Mouse (Mus musculus) kidney, adult 11 months (tissue): ENCODE results near the gene Selenos.
"Not testable (repeated sequence)": the region's sequence is repeated elsewhere in the genome, so short reads cannot be mapped to it uniquely, and the experiment has no call there.

Experiments used
- DNase-seq: peaks from one replicate; pipeline ENCODE4 v3.0.0; 2022

Selenos gene

DNA sequence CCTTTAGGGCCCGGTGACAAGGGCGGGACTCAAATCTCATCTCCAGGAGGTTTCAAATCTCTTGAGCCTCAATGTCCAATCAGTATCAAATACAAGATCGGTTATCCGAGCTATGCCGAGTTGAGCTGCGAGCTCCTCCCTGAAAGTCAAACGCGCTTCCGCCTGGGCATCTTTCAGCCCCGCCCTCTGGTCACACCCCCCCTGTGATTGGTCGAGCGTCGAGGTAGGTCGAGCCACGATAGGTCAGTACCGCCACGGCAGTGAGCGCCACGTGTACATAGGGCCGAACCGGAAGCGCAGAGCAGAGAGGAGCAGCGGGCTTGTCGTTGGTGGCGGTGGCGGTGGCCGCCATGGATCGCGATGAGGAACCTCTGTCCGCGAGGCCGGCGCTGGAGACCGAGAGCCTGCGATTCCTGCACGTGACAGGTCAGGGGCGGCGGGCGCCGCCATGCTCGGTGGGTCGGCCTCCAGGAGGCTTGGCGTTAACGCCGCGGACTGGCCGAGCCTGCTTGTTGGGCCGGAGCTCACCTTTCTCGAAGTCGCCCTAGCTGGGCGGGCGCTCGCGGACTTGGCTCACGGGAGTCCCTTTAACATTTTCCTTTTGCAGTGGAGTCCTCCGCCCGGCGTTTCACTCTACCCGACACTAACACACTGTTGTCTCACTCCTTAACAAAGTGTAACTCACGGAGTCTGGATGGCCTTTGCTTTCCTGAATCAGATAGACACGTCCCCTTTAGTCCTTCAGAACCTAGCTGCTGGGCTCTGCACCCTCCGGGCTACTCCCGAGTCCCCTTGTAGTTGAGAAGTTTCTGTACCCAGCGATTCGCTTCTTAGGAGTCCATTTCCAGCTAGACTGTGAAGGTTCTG, at the start of gene Selenos:
TSS of gene Selenos (plus strand) at position 286 of the 867 bp plus-strand sequence.
- peak; percentile 96 for DNase-seq

GRCm38 (mm10) chr7:66036809-66037208, 42.6 kb upstream of the Selenos start:
- DNase-seq, result no peak

DNA sequence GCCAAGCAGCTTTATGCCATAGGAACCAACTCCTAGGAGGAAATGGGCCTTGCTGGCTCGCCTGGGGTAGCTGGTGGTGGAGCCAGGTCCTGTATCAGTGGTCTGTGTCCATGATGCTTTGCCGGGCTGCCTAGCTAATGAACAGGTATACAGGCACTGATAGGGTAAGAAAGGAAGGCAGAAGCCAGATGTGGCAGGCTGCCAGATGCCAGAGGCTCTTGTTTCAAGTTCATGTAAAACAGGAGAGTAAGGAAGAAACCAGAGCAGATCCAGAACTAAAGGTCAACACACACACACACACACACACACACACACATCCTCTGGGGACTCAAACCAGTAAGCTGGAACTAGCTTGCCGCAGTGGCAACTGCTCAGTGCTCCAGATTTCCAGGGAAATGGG, 41.2 kb upstream of the Selenos start:
- DNase-seq, result no peak

GRCm38 (mm10) chr7:66038730-66039129, 40.7 kb upstream of the Selenos start:
- no peak for DNase-seq

GRCm38 (mm10) chr7:66040026-66040814, 39.2 kb upstream of the Selenos start:
- no peak for DNase-seq

- no peak for DNase-seq
Measured at GRCm38 (mm10) chr7:66043552-66044459, 35.6 kb upstream of the Selenos start, which contains the start of gene Gm45213. Gm45213 (plus strand) TSS chr7:66043602.

- DNase-seq, result no peak
Measured at GRCm38 (mm10) chr7:66044617-66045016, 34.8 kb upstream of the Selenos start.

DNA sequence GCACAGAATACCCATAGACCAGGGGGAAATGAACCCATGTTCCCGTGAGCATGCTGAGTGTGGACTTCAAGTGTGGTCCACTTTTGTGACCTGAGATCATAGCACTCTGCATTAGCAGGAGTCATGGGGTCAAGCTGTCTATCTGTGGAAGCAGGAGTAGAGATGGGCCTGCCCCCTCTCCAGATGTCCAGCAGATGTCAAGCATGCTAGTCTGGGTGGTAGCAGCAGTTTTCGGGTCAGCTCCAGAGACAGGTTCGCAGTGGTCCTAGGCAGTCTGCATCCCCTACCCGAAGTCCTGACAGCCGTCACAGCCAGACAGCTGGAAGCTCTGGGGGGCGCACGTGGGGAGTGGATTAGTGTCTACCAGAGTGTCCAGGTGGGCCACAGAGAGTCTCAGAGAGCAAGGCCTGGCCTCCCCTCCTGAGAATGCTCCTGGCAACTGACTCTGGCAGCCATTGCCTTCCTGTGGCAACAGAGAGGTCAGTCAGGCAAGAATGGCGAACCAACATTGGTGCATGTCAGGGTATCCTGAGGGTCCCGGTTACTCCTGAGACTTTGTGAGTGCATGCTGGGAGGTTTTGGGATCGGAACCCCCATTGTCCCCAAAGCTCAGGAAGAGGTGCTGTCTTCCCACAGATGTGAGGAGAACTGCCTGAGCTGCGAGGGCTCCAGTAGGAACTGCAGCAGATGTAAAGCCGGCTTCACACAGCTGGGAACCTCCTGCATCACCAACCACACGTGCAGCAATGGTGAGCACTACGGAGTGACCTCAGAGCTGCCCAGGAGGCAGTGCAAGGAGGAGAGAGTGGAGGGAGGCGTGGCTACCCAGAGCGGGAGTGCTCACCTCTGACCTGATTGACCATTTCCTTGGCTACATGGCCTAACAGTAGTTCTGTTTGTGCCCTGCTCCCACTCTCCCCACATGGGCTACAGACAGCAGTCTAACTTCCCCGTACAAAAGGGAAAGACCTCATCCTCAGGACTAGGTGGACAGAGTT, 32.2 kb upstream of the Selenos start:
- no peak for DNase-seq

DNA sequence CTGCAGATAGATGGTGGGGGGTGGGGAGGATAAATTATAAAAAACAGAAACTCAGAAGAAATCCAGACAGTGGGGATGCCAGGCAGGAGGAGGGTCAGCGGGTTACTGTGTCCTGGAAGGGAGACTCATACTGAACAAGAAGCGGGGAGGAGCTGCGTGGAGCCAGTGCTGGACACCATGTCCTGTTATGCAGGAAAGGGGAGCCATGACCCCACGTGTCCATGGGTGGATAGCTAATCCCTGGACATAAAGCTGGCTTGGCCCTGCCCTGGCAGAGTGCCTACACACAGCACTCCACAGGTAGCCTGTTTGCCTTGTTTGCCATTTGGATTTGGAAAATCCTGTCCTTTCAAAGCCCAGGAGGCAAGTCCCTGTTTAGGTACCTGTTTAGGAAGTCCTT, 31.5 kb upstream of the Selenos start:
- no peak for DNase-seq

DNA sequence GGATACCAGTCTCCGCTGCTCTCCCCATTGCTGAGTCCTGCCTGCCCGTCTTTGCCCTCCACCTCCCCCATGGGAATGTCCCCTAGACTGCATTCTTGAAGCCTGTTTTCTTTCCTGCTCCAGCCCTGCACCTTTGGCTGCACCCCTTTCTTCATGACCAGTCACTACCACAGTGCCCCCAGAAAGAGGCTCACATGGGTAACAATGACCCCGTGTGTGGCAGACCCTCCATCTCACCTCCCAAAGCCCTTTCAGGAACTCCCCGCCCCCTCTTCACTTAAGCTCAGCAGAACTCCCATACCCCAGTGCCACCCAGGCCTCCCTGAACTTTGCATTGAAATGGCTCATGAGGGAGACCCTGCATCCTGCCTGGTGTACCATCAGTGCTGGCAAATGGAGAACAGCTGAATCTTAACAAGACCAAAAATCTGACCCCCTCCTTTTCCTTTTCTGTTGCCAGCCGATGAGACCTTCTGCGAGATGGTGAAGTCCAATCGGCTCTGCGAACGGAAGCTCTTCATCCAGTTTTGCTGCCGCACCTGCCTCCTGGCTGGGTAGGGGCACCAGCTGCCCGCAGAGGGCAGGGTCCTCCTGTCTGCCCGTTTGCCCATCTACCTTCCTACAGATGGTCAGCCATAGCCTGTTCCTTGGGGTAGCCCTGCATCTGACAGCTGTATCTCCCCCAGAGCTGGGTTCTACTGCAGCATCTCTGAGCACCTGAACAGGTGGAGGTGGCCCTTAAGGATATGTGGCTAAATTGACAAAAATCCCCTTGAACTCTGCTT, 30.8 kb upstream of the Selenos start:
- no peak for DNase-seq

GRCm38 (mm10) chr7:66053946-66054483, 25.4 kb upstream of the Selenos start:
- DNase-seq, result no peak

DNA sequence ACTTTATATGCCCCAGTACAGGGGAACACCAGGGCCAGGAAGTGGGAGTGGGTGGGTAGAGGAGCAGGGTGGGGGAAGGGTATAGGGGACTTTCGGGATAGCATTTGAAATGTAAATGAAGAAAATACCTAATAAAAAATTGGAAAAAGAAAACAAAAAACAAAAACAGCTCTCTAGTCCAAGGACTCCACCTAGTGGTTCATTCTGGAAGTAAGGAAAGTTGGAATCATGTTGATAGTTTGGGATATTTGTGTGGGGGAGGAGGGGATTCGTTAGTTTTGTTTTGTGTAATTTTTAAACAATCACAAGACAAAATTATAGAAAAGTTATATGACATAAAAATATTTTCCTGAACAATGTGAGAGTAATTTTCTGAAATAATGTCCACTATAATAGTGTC, 24.1 kb upstream of the Selenos start:
- DNase-seq, result not testable (repeated sequence)

GRCm38 (mm10) chr7:66058703-66059102, 20.7 kb upstream of the Selenos start, which contains the start of gene Snrpa1:
Snrpa1 (plus strand) TSS chr7:66059003.
- DNase-seq, result no peak

GRCm38 (mm10) chr7:66060066-66060956, 19.1 kb upstream of the Selenos start:
- DNase-seq, result peak; percentile 85

GRCm38 (mm10) chr7:66061057-66061456, 18.4 kb upstream of the Selenos start:
- DNase-seq, result no peak

GRCm38 (mm10) chr7:66076411-66076810, 3.0 kb upstream of the Selenos start:
- no peak for DNase-seq

GRCm38 (mm10) chr7:66080231-66080613, 773 bp downstream of the Selenos start:
- DNase-seq, result no peak

GRCm38 (mm10) chr7:66083757-66084156, 4.3 kb downstream of the Selenos start:
- no peak for DNase-seq

DNA sequence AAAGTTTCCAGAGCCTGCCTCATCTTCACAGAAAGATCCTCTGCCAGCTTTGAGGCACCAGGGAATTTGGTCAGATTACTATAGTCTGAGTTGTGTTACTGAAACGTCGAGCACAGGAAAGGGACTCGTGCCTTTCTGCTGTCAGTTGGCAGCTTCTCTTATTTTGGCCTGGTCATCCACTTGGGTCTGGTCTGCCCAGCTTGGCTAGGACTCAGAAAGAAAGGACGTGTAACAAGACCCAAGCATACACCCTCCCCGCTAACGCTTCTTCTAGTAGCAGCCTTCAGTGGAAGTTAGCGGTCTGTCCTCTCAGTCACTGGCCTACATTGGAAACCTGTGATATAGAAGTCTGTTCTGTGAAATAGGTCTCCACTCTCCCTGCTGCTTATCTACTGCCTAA, 5.1 kb downstream of the Selenos start:
- DNase-seq, result no peak
